Mouse (Mus musculus): ENCODE results near the gene Usp49.
A peak's percentile ranks its signal among the peaks of the same experiment; 100 is the strongest.
"Not testable (repeated sequence)": the region's sequence is repeated elsewhere in the genome, so short reads cannot be mapped to it uniquely, and the experiment has no call there.

Gene Usp49

DNA sequence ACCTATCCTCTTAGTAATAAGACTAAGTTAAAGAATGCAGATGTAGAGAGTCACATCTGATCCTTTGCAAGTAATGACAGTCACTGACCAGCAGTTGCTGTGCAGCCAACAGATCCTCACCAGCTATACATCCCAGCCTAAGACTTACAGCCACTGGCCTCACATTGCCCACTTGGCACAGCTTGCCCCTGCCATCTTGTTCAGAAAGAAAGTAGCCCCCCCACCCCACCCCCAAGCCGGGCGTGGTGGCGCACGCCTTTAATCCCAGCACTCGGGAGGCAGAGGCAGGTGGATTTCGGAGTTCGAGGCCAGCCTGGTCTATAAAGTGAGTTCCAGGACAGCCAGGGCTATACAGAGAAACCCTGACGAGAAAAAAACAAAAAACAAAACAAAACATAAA is 23.9 kb downstream of the Usp49 start:
- not testable (repeated sequence) for DNase-seq

DNA sequence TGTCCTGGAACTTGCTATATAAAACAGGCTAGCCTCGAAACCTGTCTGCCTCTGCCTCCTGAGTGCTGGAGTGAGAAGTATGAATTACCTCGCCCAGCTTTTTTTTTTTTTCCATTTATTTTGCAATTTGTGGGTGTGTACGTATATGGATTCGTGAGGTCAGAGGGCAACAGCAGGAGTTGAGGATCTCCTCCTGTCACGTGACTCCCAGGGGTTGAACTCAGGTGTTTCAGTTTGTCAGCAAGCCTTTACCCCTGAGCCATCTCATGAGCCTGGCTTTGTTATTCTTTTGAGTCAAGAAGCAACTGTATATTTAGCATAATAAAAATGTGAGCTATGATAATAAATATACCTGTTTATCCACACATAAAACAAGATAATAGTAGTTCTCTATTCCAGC is 25.2 kb downstream of the Usp49 start:
- DNase-seq, result no peak

DNA sequence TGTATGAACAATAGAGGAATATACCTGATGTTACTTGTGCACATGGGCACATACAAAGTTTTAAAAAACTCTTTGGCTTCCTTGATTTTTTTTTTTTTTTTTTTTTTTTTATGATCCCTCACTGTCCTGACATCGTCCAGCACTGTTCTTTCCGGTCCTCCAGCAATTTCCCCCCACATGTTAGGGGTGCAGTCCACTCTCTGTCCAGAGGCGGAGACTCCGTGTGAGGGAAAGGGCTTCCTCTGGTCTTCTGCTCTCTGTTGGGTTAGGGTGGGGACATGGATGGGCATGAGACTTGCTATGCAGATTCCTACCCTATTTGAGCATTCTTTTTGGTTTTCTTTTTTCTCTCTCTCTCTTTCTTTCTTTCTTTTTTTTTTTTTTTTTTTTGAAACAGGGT is 27.4 kb downstream of the Usp49 start:
- no peak for DNase-seq

DNA sequence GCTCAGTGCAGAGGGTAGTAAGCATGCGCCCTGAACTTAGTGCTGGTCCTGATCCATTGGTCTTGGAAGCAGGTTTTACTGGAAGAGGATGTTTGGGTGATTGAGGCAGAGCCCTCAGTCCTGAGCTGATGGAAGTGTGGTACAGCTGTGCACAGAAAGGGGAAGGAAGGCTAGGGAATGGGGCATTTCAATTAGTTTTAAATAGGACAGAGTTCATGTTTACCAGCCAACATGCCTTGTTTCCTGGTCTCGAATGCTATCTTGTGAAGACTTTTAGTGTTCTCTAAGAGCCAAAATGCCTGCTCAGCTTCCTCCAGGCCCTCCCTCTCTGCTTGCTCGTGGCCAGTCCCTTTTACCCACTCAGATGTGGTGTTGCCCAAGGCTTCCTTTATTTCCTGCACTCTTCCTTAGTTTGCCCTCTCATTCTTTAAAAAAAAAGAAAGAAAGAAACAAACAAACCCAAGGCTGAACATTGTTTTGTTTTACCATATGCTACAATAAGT is 28.3 kb downstream of the Usp49 start:
- no peak for DNase-seq

DNA sequence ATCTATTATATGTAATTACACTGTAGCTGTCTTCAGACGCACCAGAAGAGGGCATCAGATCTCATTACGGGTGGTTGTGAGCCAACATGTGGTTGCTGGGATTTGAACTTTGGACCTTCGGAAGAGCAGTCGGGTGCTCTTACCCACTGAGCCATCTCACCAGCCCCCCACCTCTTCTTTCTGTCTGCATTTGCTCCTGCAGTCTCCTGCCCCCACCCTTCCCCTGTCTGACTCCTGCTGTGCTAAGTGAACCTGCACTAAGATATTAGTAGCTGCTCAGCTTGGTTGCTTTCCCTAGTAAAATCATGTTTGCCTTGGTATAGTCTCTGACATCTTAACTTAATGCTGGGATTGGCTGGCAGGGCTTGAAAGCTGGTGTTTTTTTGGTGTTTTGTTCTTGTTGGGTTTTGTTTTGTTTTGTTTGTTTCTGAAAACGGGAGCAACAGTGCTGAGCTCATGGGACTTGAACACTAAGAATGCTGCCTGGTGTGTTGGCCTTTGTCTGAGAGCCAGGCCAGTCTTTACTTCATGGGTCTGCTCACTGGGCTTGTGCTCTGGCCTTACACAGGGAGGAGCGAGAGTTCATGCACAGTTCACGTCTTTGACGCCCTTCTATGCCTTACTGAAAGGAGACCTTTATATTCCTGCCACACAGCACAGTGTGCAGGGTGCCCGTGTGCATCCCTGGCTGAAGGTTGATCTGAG is 32.7 kb downstream of the Usp49 start:
- DNase-seq, result no peak

DNA sequence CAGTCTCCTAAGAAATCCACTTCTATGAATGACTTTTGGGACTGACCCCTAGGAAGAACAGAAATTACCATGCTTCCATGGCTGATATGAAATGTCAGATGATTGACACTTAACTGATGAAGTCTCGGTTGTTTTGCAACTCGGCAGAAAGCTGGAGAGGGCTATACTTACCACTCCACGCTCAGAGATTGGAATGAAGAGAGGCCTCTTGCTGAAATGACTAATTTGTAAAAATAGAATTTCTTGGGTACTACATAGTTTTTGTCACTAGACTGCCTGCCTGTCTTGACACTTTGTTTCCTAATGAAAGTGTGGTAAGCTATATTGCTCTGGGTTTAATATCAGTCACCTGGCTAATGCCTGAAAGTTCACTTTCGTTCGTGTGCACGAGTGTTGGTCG is 34.0 kb downstream of the Usp49 start:
- no peak for DNase-seq

DNA sequence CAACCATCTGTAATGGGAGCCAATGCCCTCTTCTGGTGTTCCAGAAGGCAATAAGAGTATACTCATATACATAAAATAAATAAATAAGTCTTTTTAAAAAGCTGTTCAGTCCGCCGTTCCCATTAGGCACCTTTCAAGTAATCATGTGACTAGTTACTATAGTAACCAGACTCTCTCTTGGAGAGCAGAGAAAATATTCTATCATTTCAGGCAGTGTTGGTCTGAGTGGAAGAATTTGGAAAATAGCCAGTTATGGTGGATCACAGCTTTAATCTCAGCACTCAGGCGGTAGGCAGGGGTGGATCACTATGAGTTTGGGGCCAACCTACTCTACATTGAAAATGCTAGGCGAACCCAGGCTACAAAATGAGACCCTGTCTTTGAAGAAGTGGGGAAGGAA is 38.7 kb downstream of the Usp49 start:
- no peak for DNase-seq

DNA sequence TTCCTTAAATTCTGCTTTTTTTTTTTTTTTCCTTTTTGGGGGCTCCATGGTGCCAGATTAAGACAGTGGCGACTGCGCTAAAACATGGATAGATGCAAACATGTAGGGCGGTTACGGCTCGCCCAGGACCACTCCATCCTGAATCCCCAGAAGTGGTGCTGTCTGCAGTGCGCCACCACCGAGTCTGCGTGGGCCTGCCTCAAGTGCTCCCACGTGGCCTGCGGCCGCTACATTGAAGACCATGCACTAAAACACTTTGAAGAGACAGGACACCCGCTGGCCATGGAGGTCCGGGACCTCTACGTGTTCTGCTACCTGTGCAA is 41.5 kb downstream of the Usp49 start:
- no peak for DNase-seq

DNA sequence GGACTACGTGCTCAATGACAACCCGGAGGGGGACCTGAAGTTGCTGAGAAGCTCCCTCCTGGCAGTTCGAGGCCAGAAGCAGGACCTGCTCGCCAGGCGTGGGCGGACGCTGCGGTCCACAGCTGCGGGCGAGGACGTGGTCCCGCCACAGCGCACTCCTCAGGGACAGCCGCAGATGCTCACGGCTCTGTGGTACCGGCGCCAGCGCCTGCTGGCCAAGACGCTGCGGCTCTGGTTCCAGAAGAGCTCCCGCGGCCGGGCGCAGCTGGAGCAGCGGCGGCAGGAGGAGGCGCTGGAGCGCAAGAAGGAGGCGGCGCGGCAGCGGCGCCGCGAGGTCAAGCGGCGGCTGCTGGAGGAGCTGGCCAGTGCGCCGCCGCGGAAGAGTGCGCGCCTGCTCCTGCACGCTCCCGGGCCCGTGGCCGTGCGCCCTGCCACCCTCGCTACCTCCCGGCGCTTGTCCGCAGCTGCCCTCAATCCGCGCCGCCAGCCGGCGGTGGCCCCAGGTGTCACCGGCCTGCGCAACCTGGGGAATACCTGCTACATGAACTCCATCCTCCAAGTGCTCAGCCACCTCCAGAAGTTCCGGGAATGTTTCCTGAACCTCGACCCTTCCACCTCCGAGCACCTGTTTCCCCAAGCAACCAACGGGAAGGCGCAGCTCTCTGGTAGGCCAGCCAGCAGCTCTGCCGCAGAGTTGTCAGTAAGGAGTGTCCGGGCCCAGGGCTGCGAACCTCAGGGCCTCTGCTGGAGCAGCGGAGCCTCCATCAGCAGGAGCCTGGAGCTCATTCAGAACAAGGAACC is 42.0 kb downstream of the Usp49 start:
- peak; percentile 67 for DNase-seq

DNA sequence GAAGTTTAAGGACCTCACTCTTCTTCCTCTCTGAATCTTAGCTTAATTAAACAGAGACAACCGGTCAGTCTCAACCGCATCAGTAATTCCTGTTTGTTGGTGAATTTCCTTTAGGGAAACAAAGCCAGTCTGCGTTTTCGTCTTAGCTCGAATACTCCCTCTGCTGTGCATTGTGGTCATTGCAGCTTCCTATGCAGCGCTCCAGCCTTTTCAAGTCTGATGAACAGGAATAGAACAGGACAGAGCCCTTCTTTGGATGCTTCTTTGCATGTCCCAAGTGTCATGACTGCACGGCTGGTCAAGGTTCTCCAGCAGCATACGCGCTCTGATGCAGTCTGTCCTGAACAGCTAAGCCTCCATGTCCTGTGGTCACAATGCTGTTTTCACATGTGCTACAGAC is 46.1 kb downstream of the Usp49 start:
- peak; percentile 85 for DNase-seq

DNA sequence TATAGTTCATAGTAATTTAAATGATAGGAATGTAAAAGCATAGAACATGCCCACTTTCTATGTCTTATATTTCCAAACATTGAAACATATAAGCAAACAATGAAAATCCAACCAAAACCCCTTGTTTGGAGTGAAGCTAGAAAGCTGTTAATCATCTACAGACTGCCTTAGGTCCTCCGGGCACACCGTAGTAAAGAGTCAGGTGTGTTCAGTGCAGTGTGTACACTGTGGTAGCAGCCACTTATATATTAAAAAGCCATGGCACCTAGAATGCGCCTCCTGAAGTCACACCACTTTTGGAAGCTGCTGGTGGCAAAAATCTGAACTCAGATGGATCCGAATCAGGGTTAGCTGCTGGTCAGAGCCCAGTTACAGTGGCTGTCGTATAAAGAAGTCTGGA is 47.7 kb downstream of the Usp49 start:
- DNase-seq, result no peak

DNA sequence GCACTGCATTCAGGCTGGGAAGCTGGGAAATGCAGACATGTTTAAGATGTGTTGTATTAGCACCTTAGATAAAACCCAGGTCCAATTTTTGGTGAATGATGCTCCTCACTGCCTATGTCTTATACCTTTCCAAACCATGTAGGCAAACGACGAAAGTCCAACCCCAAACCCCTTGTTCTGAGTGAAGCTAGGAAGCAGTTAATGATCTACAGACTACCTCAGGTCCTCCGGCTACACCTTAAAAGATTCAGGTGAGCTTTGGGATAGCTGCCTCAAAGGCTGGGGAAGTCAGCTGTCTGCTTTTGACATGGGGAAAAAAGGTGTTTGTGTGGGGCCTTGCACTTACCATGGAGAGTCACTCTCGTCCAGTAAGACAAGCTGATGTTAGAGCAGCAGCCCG is 48.2 kb downstream of the Usp49 start:
- no peak for DNase-seq

DNA sequence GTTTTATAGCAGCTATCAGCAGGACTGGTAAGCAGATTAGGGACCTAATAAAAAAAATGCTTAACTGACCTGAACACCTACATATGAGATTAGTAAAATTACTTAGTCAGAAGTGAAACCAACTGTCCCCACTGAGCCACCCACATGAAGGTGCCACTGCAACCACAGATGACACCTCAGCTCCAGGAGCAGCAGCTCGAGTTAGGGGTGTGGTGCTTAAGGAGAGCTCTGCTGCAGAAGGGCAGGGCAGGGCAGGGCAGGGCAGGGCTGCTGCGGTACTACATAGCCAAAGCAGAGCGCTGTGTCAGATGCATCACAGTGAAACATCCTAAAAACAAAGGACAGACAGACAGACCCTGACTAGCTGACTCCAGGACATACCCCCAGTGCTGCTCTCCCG is 52.3 kb downstream of the Usp49 start:
- DNase-seq, result no peak

DNA sequence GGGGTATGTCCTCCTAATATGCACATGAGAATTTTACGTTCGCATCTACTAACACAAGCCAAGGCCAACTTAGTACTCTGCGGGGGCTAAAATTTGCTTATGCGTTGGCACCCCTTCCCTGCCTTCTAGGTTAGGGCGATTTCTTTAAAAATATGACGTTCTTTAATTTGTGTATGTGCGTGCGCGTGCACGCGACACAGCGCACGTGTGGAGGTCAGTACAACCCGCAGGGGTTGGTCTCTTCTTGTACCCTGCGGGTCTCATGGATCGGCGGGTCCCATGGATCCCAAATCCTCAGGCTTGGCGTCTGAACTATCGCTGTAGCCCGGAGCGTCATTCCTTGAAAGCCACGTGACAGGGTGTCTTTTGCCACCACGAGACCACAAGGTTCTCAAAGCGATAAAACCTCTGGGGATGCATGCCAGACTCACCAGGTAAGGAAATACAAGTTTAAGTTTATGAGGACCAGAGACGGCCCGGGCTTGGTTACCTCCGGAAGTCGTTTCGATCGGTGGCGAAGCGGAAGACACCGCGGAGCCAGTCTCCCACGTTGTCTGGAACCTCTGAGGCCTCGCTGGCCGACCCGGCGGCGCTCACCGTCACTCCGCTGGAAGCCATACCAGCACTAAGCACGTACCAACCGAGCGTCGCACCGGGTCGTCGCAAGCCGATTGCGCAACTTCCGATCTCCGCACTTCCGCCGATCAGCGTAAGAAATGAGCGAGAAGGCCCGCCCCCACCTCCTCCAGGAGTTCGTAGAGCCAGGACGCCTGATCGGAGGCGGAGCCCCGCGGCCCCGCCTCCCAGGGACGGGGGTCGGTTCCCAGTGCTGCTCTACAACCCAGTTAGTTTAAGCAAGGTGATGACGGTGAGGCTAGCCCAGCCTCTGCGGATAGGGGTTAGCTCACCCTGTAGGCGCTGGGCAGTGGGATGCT is 57.2 kb downstream of the Usp49 start:
- DNase-seq, result peak; percentile 98

DNA sequence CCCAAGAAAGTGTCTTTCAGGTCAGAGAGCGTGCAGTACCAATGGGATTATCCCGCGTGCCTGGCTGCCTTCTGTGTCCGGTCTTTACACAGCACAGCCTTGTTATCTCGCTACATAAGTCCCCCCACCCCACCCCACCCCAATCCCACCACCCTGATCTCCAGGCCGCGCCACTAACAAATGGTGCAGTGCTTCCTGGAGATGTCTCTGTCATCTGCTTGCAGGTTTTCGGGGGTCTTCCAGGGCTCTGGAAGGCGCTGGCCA is 57.8 kb downstream of the Usp49 start, which contains the start of gene Tomm6:
TSS of gene Tomm6 (minus strand) at position 43 of the 264 bp plus-strand sequence.
- no peak for DNase-seq

DNA sequence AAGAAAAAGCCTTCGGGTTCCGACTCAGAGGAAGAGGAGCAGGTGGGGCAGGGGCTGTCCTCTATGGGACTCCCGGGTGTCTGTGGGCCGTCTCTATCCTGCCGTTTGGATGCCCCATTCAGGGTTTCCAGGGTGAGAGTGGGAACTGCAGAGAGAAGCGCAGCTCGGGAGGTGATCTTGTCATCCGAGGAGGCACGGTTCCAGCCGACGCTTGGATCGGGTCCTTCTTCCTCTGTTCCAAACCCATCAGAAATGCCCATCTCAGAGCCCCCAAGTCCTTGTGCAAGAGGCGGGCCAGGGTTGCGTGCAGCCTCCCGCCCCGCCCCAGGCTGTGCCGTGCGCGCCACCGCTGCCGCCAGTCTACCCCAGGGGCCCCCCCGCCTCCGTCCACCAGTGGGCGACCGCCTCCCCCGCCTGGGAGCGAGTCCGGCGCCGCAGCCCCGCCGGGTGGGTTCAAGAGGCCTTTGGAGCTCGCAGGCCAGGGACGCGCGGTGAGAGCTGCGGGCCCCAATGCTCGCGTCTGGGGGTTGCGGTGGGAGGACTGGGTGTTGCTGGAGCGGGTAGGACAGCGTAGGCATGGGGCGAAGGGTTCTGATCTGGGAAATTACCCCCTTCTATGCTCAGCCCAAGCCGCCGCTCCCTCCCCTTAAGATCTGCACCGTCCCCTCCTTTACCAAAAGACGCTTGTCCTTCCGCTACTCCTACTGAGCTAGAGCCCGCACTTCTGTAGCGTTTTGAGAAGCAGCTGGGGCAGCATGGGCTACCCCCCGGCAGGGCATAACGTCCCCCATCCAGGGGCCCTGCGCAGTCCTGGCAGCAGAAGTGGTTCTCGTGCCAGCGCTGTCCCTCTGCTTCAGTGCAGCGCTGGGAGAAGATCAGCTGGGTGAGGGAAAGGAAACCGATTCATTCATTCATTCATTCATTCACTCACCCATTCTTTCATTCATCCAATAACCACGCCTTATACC is 58.4 kb downstream of the Usp49 start, which contains the start of gene Frs3:
TSS of gene Frs3 (plus strand) at position 423 of the 968 bp plus-strand sequence.
- peak; percentile 64 for DNase-seq

DNA sequence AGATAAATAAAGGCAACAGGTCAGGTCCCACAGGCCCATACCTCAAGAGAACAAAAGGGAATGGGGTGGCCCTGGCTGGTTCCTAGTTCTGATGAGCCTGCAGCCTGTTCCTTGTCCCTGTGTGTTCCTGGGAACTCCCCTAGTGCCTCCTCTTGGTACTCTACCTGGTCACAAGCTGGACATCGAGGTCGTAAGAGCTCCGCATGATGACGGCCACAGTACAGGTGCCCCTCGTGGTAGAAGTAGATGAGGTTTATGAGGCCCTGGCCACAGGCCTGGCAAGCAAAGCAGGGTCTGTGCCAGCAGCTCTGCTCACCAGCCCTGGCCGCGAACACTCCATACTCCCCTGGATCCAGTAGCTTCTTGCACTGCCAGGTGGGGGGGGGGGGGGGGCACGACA is 59.4 kb downstream of the Usp49 start:
- no peak for DNase-seq

DNA sequence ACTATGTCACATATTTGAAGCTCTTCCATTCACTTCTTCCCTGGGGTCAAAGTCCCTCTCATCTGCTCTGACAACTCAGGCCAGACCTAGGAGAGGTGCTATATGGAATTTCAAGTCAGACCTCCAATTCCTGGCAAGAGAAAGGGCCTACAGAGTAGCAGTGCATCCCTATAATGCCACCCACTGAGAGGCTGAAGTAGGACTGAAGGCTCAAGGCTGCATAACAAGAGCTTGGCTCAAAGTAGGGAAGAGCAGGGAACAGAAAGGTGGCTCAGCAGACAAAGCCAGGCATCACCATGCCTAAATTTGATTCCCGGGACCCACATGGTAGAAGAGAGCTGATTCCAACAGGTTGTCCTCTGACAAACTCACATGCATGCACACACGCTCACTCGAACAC is 61.2 kb downstream of the Usp49 start:
- no peak for DNase-seq

DNA sequence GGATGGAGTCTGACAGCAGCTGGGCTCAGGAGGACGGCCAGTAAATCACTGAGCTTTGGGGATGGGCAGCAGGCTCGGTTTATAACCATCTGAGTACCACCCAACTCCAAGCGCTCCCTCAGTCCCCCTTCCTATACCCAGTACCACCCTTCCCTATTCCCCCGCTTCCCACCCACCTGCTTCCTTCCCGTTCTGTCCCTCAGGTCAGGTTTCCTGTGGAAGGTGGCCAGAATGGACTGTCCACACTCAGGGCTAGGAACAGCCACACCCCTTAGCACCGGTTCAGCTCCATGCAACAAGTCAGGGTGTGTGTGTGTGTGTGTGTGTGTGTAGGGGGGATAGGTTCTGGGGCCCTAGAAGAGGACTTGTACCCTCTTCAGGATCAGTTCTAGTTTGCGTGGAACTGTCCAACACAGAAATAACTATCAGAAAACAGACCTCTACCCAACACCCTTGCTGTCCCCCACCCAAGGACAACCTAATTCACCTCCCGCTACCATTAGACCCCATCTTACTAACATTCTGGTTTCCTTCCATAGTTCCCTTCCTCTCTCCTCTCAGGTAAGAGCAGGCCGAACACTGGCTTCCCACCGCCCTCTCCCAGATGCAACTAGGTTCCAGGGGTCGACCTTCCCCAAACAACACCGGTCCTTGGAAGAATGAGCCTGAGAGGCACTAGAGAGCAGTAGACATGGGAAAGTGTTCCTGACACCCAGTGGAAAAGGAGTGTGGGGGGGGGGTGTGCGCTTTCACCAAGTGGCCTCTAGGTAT is 63.4 kb downstream of the Usp49 start:
- DNase-seq, result no peak

DNA sequence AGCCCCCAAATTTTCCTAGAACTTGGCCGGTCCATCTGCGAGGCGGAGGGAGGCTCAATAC is 63.8 kb downstream of the Usp49 start, which contains the start of gene Gm21981:
TSS of gene Gm21981 (minus strand) at position 14 of the 61 bp plus-strand sequence.
- DNase-seq, result no peak

DNA sequence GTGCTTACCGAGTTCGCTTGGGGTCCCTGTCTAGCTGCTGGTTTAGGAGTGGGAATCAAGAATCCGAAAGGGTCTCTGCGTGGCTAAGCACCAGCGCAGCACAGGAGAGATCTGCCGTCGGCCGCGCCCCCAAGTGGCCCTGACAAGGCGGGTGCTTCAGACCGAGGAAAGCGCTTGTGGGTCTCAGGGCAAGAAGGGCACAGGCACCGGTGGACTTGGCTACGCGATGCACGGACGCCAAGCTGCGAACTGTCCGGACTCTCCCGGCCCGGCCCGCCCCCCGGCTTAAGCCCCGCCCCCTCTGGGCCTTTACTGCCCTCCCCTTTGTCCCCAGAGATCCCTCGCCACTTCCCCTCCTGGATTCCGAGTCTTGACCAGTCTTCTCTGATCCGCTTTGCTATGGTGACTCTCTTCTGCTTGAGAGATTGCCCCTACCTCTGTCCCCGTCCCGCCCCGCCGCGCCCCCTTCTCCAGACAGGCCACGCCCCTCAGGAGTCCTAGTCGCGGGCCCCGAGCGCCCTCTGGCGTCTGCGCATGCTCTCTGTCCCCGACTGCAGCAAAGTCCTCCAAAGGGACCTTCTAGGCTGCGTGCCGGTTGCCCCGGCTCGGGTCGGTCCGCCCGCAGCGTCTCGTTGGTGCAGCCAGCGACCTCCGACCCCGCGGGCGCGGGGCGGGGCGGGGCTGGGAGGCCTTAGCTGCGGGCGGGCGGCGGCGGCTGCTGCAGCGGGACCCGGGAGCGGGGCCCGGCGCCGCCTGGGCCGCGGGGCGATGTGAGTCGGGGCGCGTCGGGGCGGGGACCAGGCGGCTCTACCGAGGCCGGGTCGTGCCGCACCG is 64.2 kb downstream of the Usp49 start, which contains the start of gene Prickle4:
TSS of gene Prickle4 (minus strand) at position 234 of the 834 bp plus-strand sequence.
- peak; percentile 98 for DNase-seq
